Mouse (Mus musculus): ENCODE data around the gene Smurf1. TPM values are rescaled to one million over a fixed set of nuclear protein-coding genes. Genes with fewer than 3 reads are reported as not detected.

Smurf1 gene
- polyA plus RNA-seq, 1 experiment: 21.9 TPM

DNA sequence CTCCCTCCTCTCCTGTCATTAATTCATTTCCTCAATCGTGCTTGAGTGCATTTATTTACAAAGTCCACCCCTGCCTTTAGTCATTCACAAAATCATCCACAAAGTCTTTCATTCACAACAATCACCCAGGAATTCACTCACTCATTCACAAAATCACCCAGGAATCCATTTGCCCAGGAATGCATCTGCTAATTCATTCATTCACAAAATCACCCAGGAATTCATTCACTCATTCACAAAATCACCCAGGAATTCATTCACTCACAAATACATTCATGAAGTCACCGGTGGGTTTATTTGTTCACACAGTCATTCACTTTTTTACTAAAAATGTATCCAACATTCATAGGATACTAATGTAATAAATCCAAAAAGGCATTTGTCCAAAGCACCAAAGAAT, 24.4 kb upstream of the Smurf1 start:
- DNase-seq: no peak
- no peaks in the 10 kb centered on the region for H3K4me1 ChIP-seq (ENCODE audit: control insufficient read depth, insufficient read depth, low read length)
- TF ChIP-seq POLR2A (IDR thresholded peaks at IDR 0.05; ENCODE audit: borderline replicate concordance, insufficient read depth, low read length) (no peak), CTCF (IDR thresholded peaks at IDR 0.05; ENCODE audit: borderline replicate concordance, insufficient read depth, low read depth, low read length) (no peak)
- H3K4me3 ChIP-seq (replicated peaks; ENCODE audit: insufficient read depth, low read depth, low read length): no peak overlapping the region
- H3K27ac ChIP-seq (ENCODE audit: insufficient read depth, low read length): no peak overlapping the region
- no peaks in the 10 kb centered on the region for H3K27me3 ChIP-seq (ENCODE audit: control insufficient read depth, insufficient read depth, low read length)
- WGBS: 54% methylated on average over 2 of the region's 2 CpGs

DNA sequence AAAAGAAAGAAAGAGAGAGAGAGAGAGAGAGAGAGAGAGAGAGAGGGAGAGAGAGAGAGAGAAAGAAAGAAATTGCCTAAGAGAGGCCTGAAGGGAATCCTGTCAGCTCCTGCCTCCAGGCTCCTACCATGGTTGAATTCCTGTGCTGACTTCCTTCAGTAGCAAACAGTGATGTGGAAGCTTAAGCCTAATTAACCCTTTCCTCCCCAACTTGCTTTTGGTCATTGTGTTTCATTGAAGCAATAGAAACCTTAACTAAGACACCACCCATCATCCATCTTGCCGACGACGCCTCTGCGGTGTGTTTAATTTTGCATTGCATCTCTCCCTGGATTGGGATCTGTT, 23.4 kb upstream of the Smurf1 start:
- H3K4me3 ChIP-seq (replicated peaks; ENCODE audit: insufficient read depth, low read depth, low read length): no peak overlapping the region
- no peak overlapping the region for H3K27ac ChIP-seq (ENCODE audit: insufficient read depth, low read length)
- DNase-seq: no peak
- TF ChIP-seq POLR2A (IDR thresholded peaks at IDR 0.05; ENCODE audit: borderline replicate concordance, insufficient read depth, low read length): no peak
- no peak for TF ChIP-seq CTCF (IDR thresholded peaks at IDR 0.05; ENCODE audit: borderline replicate concordance, insufficient read depth, low read depth, low read length)
- no peaks in the 10 kb centered on the region for H3K27me3 ChIP-seq (ENCODE audit: control insufficient read depth, insufficient read depth, low read length)
- no peaks in the 10 kb centered on the region for H3K4me1 ChIP-seq (ENCODE audit: control insufficient read depth, insufficient read depth, low read length)
- WGBS: 87% methylated on average over 4 of the region's 4 CpGs

DNA sequence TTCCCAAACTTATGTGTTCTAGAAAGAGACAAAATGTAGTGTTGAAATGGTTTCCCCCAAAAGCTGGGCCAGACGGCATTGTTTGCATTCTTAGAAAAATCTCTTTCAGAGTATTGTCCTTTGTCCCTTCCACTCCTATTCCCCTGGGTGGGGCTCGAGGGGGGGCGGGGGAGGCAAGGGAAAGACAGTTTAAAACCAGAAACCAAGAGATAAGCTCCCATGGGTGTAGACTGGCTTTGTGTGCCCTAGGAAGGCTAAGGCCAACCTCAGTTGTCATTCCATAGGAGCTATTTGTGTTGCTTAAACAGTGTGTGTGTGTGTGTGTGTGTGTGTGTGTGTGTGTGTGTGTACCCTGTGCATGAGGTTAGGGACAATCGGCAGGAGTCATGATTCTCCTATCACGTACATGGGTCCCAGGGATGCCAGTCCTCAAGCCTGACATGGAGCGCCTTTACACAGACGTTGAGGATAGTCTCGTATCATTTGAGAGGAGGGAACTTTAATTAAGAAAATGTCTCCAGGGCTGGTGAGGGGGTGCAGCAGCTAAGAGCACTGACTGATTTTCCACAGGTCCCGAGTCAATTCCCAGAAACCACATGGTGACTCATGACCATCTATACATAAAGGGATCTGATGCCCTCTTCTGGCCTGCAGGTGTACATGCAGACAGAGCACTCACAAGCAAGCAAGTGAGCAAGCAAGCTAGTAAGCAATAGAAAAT, 22.9 kb upstream of the Smurf1 start:
- 51% methylated on average over 9 of the region's 9 CpGs for WGBS
- H3K27ac ChIP-seq (ENCODE audit: insufficient read depth, low read length): no peak overlapping the region
- peak; percentile 37 to 58 for DNase-seq
- H3K4me3 ChIP-seq (replicated peaks; ENCODE audit: insufficient read depth, low read depth, low read length): no peak overlapping the region
- TF ChIP-seq CTCF (IDR thresholded peaks at IDR 0.05; ENCODE audit: borderline replicate concordance, insufficient read depth, low read depth, low read length) (peak; percentile 75), POLR2A (IDR thresholded peaks at IDR 0.05; ENCODE audit: borderline replicate concordance, insufficient read depth, low read length) (no peak)
- no peaks in the 10 kb centered on the region for H3K27me3 ChIP-seq (ENCODE audit: control insufficient read depth, insufficient read depth, low read length)
- H3K4me1 ChIP-seq (ENCODE audit: control insufficient read depth, insufficient read depth, low read length): no peaks in the 10 kb centered on the region

DNA sequence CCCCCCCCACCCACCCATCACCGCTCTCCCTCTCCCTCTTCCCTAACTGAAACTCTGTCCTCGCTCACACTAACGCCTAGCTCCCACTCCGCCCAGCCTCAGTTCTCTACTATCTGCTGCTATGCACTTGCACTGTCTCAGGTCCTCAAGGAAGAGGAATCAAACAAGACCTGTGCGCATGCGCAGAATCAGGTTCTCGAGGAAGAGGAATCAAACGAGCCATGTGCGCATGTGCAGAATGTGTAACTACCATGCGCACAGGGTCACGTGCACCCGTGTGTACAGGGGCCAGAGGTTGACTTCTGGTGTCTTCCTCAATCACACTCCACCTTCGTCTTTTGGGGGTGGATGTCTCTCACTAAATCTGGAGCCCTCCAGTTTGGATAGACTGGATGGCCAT, 21.9 kb upstream of the Smurf1 start:
- Histone ChIP-seq H3K4me1 (ENCODE audit: control insufficient read depth, insufficient read depth, low read length) (no peaks in the 10 kb centered on the region), H3K4me3 (replicated peaks; ENCODE audit: insufficient read depth, low read depth, low read length) (no peak overlapping the region), H3K27ac (ENCODE audit: insufficient read depth, low read length) (no peak overlapping the region), H3K27me3 (ENCODE audit: control insufficient read depth, insufficient read depth, low read length) (no peaks in the 10 kb centered on the region)
- TF ChIP-seq POLR2A (IDR thresholded peaks at IDR 0.05; ENCODE audit: borderline replicate concordance, insufficient read depth, low read length) (no peak), CTCF (IDR thresholded peaks at IDR 0.05; ENCODE audit: borderline replicate concordance, insufficient read depth, low read depth, low read length) (no peak)
- no peak for DNase-seq
- 92% methylated on average over 13 of the region's 13 CpGs for WGBS

DNA sequence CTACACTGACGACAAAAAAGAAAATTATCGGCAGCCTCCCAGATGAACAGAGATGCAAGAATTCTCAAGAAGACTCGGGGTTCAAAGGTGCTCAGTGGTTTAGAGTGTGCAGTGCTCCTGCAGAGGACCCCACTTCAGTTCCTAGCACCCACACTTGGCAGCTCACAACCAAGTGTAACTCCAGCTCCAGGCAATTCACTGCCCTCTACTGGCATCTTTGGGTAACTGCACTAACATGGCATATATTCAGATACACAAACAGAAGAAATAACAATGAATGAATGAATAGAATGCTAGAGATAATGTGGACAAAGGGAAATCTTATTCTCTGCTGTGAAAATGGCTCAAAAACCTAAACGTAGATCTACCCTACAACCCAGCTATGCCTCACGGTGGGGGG, 19.2 kb upstream of the Smurf1 start:
- Histone ChIP-seq H3K27ac (ENCODE audit: insufficient read depth, low read length) (no peak overlapping the region), H3K4me1 (ENCODE audit: control insufficient read depth, insufficient read depth, low read length) (no peaks in the 10 kb centered on the region), H3K27me3 (ENCODE audit: control insufficient read depth, insufficient read depth, low read length) (no peaks in the 10 kb centered on the region), H3K4me3 (replicated peaks; ENCODE audit: insufficient read depth, low read depth, low read length) (no peak overlapping the region)
- no peak for TF ChIP-seq POLR2A (IDR thresholded peaks at IDR 0.05; ENCODE audit: borderline replicate concordance, insufficient read depth, low read length)
- no peak for TF ChIP-seq CTCF (IDR thresholded peaks at IDR 0.05; ENCODE audit: borderline replicate concordance, insufficient read depth, low read depth, low read length)
- no peak for DNase-seq
- WGBS: 90% methylated on average over 5 of the region's 5 CpGs

DNA sequence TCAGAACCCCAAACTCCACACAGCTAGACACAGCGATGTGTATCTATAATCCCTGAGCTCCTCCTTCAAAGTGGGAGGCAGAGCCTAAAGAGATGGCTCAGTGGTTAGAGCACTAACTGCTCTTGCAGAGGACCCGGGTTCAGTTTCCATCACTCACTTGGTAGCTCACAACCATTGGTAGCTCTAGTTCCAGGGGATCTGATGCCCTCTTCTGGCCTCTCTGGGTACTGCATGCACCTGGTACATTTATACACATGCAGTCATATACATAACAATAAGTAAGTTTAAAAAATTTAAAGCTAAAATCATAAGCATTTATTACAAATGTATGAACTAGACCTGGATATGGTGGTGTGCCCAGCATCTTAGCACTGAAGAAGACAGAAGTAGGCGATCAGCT, 17.6 kb upstream of the Smurf1 start:
- H3K4me1 ChIP-seq (ENCODE audit: control insufficient read depth, insufficient read depth, low read length): no peaks in the 10 kb centered on the region
- 94% methylated on average over 3 of the region's 3 CpGs for WGBS
- H3K27ac ChIP-seq (ENCODE audit: insufficient read depth, low read length): no peak overlapping the region
- no peak overlapping the region for H3K4me3 ChIP-seq (replicated peaks; ENCODE audit: insufficient read depth, low read depth, low read length)
- no peak for DNase-seq
- no peak for TF ChIP-seq POLR2A (IDR thresholded peaks at IDR 0.05; ENCODE audit: borderline replicate concordance, insufficient read depth, low read length)
- no peak for TF ChIP-seq CTCF (IDR thresholded peaks at IDR 0.05; ENCODE audit: borderline replicate concordance, insufficient read depth, low read depth, low read length)
- H3K27me3 ChIP-seq (ENCODE audit: control insufficient read depth, insufficient read depth, low read length): no peaks in the 10 kb centered on the region

DNA sequence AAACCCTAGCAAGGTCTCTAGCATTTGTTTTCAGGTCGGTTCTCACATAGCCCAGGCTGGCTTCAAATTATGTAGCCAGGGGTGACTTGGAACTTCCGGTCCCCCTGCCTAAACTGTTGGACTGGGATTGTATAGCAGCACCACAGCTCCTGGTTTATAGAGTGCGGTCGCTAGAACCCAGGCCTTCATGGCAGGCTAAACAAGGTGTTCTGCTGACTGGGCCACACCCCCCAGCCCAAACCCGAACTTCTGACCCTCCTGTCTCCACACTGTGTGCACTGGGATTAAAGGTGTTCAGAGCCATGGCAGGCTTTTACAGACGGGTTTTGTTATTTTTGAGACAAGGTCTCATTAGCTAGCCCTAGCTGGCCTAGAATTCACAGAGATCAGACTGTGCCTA, 13.5 kb upstream of the Smurf1 start:
- TF ChIP-seq CTCF (IDR thresholded peaks at IDR 0.05; ENCODE audit: borderline replicate concordance, insufficient read depth, low read depth, low read length): no peak
- TF ChIP-seq POLR2A (IDR thresholded peaks at IDR 0.05; ENCODE audit: borderline replicate concordance, insufficient read depth, low read length): no peak
- no peaks in the 10 kb centered on the region for H3K27me3 ChIP-seq (ENCODE audit: control insufficient read depth, insufficient read depth, low read length)
- no peak overlapping the region for H3K4me3 ChIP-seq (replicated peaks; ENCODE audit: insufficient read depth, low read depth, low read length)
- no peak overlapping the region for H3K27ac ChIP-seq (ENCODE audit: insufficient read depth, low read length)
- H3K4me1 ChIP-seq (ENCODE audit: control insufficient read depth, insufficient read depth, low read length): no peaks in the 10 kb centered on the region
- WGBS: 86% methylated on average over 6 of the region's 6 CpGs
- DNase-seq: no peak

DNA sequence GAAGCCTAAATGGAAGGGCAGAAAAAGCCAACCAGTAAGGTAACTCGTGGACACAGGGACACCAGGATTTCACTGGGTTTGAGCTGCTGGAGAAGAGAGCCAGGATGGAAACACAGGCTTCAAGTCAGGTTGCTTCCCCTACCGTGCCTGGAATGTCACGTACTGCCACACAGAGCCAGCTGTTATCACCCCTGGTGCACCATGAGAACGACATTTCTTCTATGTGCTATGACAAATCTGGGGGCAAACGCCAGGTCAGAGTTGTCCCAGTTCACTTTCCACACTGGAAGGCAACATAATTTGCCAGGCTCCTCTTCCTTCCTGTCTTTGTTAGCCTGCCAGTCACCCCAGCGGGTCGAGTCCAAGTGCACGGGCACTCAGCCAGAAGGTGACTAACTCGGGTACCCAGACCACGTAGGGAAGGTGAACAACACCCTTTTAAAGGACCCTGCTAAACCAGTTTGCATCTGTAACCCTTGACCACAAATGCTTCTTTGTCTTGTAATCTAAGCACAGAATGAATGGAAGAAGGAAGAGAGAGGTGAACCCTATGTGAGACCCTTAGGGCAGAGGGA, 13.0 kb upstream of the Smurf1 start:
- DNase-seq: no peak
- 30% methylated on average over 10 of the region's 10 CpGs for WGBS

More for the DNA sequence above, 13.0 kb upstream of the Smurf1 start:
- Histone ChIP-seq H3K27ac (ENCODE audit: insufficient read depth, low read length) (no peak overlapping the region), H3K4me1 (ENCODE audit: control insufficient read depth, insufficient read depth, low read length) (no peaks in the 10 kb centered on the region), H3K4me3 (replicated peaks; ENCODE audit: insufficient read depth, low read depth, low read length) (no peak overlapping the region), H3K27me3 (ENCODE audit: control insufficient read depth, insufficient read depth, low read length) (no peaks in the 10 kb centered on the region)
- TF ChIP-seq CTCF (IDR thresholded peaks at IDR 0.05; ENCODE audit: borderline replicate concordance, insufficient read depth, low read depth, low read length): no peak
- TF ChIP-seq POLR2A (IDR thresholded peaks at IDR 0.05; ENCODE audit: borderline replicate concordance, insufficient read depth, low read length): no peak
